Mouse (Mus musculus) intestine, embryonic 16.5 days (tissue): ENCODE data around the gene Eif4g3. TPM values are rescaled to one million over a fixed set of nuclear protein-coding genes. Genes with fewer than 3 reads are reported as not detected.

ENCODE experiments used
- ATAC-seq: fragments of 200-750 bp; cut with Nextera tagmentation; 2 replicates; pipeline ENCODE4 v1.8.0; 2017; ENCODE audit warnings: moderate TSS enrichment, moderate library complexity
- H3K27ac ChIP-seq: fragments of 300-500 bp; sonication (generic); 2 replicates; pipeline ENCODE4 v1.5.1; 2014; ENCODE audit warnings: mild to moderate bottlenecking, low read length
- H3K27me3 ChIP-seq: fragments of 300-500 bp; sonication (generic); replicated peaks from 2 replicates; pipeline ENCODE4 v1.6.1; 2014; ENCODE audit warnings: low read length, control low read depth, mixed read lengths; ENCODE audit not compliant: control insufficient read depth, insufficient read depth
- H3K36me3 ChIP-seq: fragments of 300-500 bp; sonication (generic); 2 replicates; pipeline ENCODE4 v1.6.1; 2014; ENCODE audit warnings: low read length, control low read depth; ENCODE audit not compliant: control insufficient read depth, insufficient read depth
- H3K4me1 ChIP-seq: fragments of 300-500 bp; sonication (generic); 2 replicates; pipeline ENCODE4 v1.6.1; 2014; ENCODE audit warnings: low read length, control low read depth, mixed read lengths; ENCODE audit not compliant: control insufficient read depth, insufficient read depth
- H3K4me2 ChIP-seq: fragments of 300-500 bp; sonication (generic); 2 replicates; pipeline ENCODE4 v1.6.1; 2014; ENCODE audit warnings: low read depth, low read length, control low read depth
- H3K4me3 ChIP-seq: fragments of 300-500 bp; sonication (generic); 2 replicates; pipeline ENCODE4 v1.5.1; 2014; ENCODE audit warnings: mild to moderate bottlenecking, low read length
- H3K9ac ChIP-seq: fragments of 300-500 bp; sonication (generic); 2 replicates; pipeline ENCODE4 v1.6.1; 2014; ENCODE audit warnings: low read depth, low read length
- H3K9me3 ChIP-seq: fragments of 300-500 bp; sonication (generic); 2 replicates; pipeline ENCODE4 v1.6.1; 2016; ENCODE audit warnings: low read length, control low read depth; ENCODE audit not compliant: control insufficient read depth
- WGBS: fragments of 180-500 bp; shearing (Covaris S2); extraction: QIAGEN DNeasy Blood & Tissue Kit; methylation state at CpG from one replicate; pipeline ENCODE4 v1.1.7; 2014; 5-methylcytosine and 5-hydroxymethylcytosine counted together
- polyA plus RNA-seq: library from polyadenylated mRNA; unstranded; fragments of >200 nt; fragmentation: Nextera tagmentation; extraction: Ambion mirVana; gene quantifications from 2 replicates; pipeline ENCODE4 v1.2.1, GENCODE M21; 2015

Gene Eif4g3
- polyA plus RNA-seq, 1 experiment from 2014 or later, result 16.4 TPM

GRCm38 (mm10) chr4:138111858-138112257 lies 119.0 kb downstream of the Eif4g3 start:
- no peaks in the 10 kb centered on the region for H3K9me3 ChIP-seq
- H3K4me2 ChIP-seq, result no peak overlapping the region
- no peak overlapping the region for H3K4me3 ChIP-seq
- H3K27ac ChIP-seq, result no peak overlapping the region
- no peaks in the 10 kb centered on the region for H3K4me1 ChIP-seq
- peaks cover 6% of the 10 kb centered on the region for H3K36me3 ChIP-seq
- no peak overlapping the region for H3K9ac ChIP-seq
- no peak for ATAC-seq
- WGBS, result 78% methylated on average over 5 of the region's 5 CpGs
- no peaks in the 10 kb centered on the region for H3K27me3 ChIP-seq

GRCm38 (mm10) chr4:138119740-138120139 lies 126.9 kb downstream of the Eif4g3 start:
- H3K4me1 ChIP-seq, result no peaks in the 10 kb centered on the region; the same call in 1 of the 2 replicates
- WGBS, result 64% methylated on average over 10 of the region's 10 CpGs
- H3K4me2 ChIP-seq, result no peak overlapping the region
- H3K9me3 ChIP-seq, result no peaks in the 10 kb centered on the region
- no peaks in the 10 kb centered on the region for H3K27me3 ChIP-seq
- H3K9ac ChIP-seq, result no peak overlapping the region
- no peak overlapping the region for H3K4me3 ChIP-seq
- no peaks in the 10 kb centered on the region for H3K36me3 ChIP-seq
- ATAC-seq, result no peak
- no peak overlapping the region for H3K27ac ChIP-seq

DNA sequence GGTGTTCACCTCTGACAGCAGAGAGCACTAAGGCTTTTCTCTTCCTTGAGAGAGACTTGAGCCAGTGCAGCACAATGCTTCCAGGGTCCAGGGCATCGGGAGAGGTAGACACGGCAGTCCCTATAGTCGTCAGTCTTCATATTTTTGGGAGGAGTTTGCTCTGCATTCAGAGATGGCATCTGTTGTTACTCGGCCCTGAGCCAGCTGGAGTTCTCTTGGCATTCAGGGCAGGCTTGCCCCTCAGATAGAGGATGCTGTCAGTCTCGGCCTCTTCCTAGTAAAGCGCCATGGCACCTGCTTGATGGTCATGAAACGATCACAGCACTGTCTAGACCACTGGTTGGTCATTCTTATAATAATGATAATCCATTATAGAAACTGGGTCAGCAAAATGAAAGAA lies 131.2 kb downstream of the Eif4g3 start:
- WGBS, result 68% methylated on average over 7 of the region's 7 CpGs
- 0 out of 2 replicates have a peak, but pooled peaks have one; percentile 48 for ATAC-seq
- no peaks in the 10 kb centered on the region; the same call in 1 of the 2 replicates for H3K4me1 ChIP-seq
- H3K4me2 ChIP-seq, result no peak overlapping the region
- H3K4me3 ChIP-seq, result no peak overlapping the region
- H3K27me3 ChIP-seq, result no peaks in the 10 kb centered on the region
- H3K36me3 ChIP-seq, result no peaks in the 10 kb centered on the region
- no peak overlapping the region for H3K27ac ChIP-seq
- H3K9me3 ChIP-seq, result no peaks in the 10 kb centered on the region
- no peak overlapping the region for H3K9ac ChIP-seq

- ATAC-seq, result no peak
- no peaks in the 10 kb centered on the region for H3K36me3 ChIP-seq
- no peak overlapping the region for H3K9ac ChIP-seq
- no peak overlapping the region for H3K4me2 ChIP-seq
- 89% methylated on average over 5 of the region's 5 CpGs for WGBS
- no peaks in the 10 kb centered on the region for H3K9me3 ChIP-seq
- no peaks in the 10 kb centered on the region for H3K27me3 ChIP-seq
- no peaks in the 10 kb centered on the region; the same call in 1 of the 2 replicates for H3K4me1 ChIP-seq
- H3K4me3 ChIP-seq, result no peak overlapping the region
- no peak overlapping the region for H3K27ac ChIP-seq
Measured at GRCm38 (mm10) chr4:138127371-138127770, 134.5 kb downstream of the Eif4g3 start.

GRCm38 (mm10) chr4:138127781-138128180 lies 135.0 kb downstream of the Eif4g3 start:
- H3K4me2 ChIP-seq, result no peak overlapping the region
- no peaks in the 10 kb centered on the region; the same call in 1 of the 2 replicates for H3K4me1 ChIP-seq
- 89% methylated on average over 7 of the region's 7 CpGs for WGBS
- no peaks in the 10 kb centered on the region for H3K36me3 ChIP-seq
- H3K27me3 ChIP-seq, result no peaks in the 10 kb centered on the region
- no peak overlapping the region for H3K27ac ChIP-seq
- no peak overlapping the region for H3K9ac ChIP-seq
- H3K4me3 ChIP-seq, result no peak overlapping the region
- H3K9me3 ChIP-seq, result no peaks in the 10 kb centered on the region
- no peak for ATAC-seq

- 70% methylated on average over 2 of the region's 2 CpGs for WGBS
- H3K36me3 ChIP-seq, result no peaks in the 10 kb centered on the region
- no peaks in the 10 kb centered on the region for H3K9me3 ChIP-seq
- H3K27ac ChIP-seq, result no peak overlapping the region
- no peak for ATAC-seq
- no peak overlapping the region for H3K4me3 ChIP-seq
- no peaks in the 10 kb centered on the region for H3K27me3 ChIP-seq
- H3K4me1 ChIP-seq, result no peaks in the 10 kb centered on the region
- no peak overlapping the region for H3K4me2 ChIP-seq
- no peak overlapping the region for H3K9ac ChIP-seq
Measured at GRCm38 (mm10) chr4:138130149-138130548, 137.3 kb downstream of the Eif4g3 start.

DNA sequence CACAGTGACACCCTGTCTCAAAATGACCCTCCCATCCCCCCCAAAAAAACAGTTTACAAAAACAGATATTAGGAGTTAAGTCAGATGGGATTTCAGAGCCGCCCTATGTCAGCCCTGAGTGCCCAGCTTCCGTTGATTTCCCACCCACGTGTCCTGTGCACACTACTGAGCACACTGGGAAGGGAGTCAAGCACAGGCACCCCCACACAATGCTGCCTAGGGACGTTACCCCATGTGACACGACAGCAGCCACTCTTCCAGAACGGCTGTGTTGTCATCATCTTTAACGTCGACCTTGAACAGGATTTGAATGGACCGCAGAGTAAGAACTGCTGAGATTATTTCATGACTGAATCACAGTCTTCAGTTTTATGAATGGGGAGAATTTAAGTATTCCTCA lies 138.4 kb downstream of the Eif4g3 start:
- no peaks in the 10 kb centered on the region for H3K36me3 ChIP-seq
- H3K4me1 ChIP-seq, result no peaks in the 10 kb centered on the region
- no peaks in the 10 kb centered on the region for H3K9me3 ChIP-seq
- no peak overlapping the region for H3K9ac ChIP-seq
- H3K4me3 ChIP-seq, result no peak overlapping the region
- H3K27me3 ChIP-seq, result no peaks in the 10 kb centered on the region
- no peak overlapping the region for H3K27ac ChIP-seq
- 72% methylated on average over 9 of the region's 9 CpGs for WGBS
- ATAC-seq, result no peak
- no peak overlapping the region for H3K4me2 ChIP-seq

GRCm38 (mm10) chr4:138131716-138132115 lies 138.9 kb downstream of the Eif4g3 start:
- Histone ChIP-seq H3K4me1 (no peaks in the 10 kb centered on the region), H3K9me3 (no peaks in the 10 kb centered on the region), H3K36me3 (no peaks in the 10 kb centered on the region), H3K4me2 (no peak overlapping the region), H3K27me3 (no peaks in the 10 kb centered on the region), H3K27ac (no peak overlapping the region), H3K9ac (no peak overlapping the region), H3K4me3 (no peak overlapping the region)
- ATAC-seq, result no peak
- WGBS, result 81% methylated on average over 3 of the region's 3 CpGs

- H3K36me3 ChIP-seq, result no peaks in the 10 kb centered on the region
- H3K4me1 ChIP-seq, result 0 out of 2 replicates have a peak, but pooled peaks cover 2% of the 10 kb centered on the region
- no peak for ATAC-seq
- no peak overlapping the region for H3K4me3 ChIP-seq
- no peak overlapping the region for H3K9ac ChIP-seq
- WGBS, result 91% methylated on average over 9 of the region's 9 CpGs
- no peaks in the 10 kb centered on the region for H3K9me3 ChIP-seq
- H3K4me2 ChIP-seq, result no peak overlapping the region
- H3K27ac ChIP-seq, result no peak overlapping the region
- H3K27me3 ChIP-seq, result no peaks in the 10 kb centered on the region
Measured at GRCm38 (mm10) chr4:138133360-138133759, 140.5 kb downstream of the Eif4g3 start.

DNA sequence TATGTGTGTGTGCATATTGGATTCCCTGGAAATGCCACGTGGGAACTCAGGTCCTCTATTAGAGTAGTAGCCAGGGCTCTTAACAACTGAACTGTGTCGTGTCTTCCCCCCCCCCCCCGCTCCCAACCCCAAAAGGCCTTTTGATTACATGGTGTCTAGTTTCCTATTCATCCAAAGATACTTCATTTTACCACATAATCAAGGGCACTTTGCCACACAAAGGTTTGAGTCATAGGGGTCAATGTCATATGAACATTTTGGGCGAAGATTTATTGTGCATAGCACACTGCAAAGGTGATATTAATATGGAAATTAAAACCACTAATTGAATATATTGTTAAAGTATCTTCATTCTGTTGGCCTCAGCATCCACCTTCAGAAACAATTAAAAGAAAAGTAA lies 144.5 kb downstream of the Eif4g3 start:
- Histone ChIP-seq H3K4me3 (no peak overlapping the region), H3K9me3 (no peaks in the 10 kb centered on the region), H3K4me2 (no peak overlapping the region), H3K36me3 (no peaks in the 10 kb centered on the region), H3K9ac (no peak overlapping the region), H3K27ac (no peak overlapping the region), H3K4me1 (peaks cover 11% of the 10 kb centered on the region; the same call in 1 of the 2 replicates), H3K27me3 (no peaks in the 10 kb centered on the region)
- no peak for ATAC-seq
- WGBS, result 69% methylated on average over 4 of the region's 4 CpGs
